Mouse (Mus musculus) cerebral cortex, adult 2 months (tissue): Measurements from ENCODE around the gene Gm49601.

Experiments
- WGBS: fragments of 180-500 bp; shearing (Covaris S2); methylation state at CpG from one replicate; pipeline ENCODE4 v1.1.7; 2018; 5-methylcytosine and 5-hydroxymethylcytosine counted together

Gm49601 gene

GRCm38 (mm10) chr16:18608226-18608625, 18.0 kb downstream of the Gm49601 start:
- whole genome bisulfite sequencing, result 36% methylated on average over 11 of the region's 11 CpGs

- 92% methylated on average over 5 of the region's 5 CpGs for WGBS
These were observed 20.5 kb downstream of the Gm49601 start for GRCm38 (mm10) chr16:18605705-18606104.

- 80% methylated on average over 8 of the region's 8 CpGs for WGBS
These were observed 21.9 kb downstream of the Gm49601 start for GRCm38 (mm10) chr16:18604267-18604701.

GRCm38 (mm10) chr16:18601447-18601846, 24.8 kb downstream of the Gm49601 start:
- WGBS, result 86% methylated on average over 7 of the region's 7 CpGs

GRCm38 (mm10) chr16:18598006-18598405, 28.2 kb downstream of the Gm49601 start:
- WGBS, result 95% methylated on average over 3 of the region's 3 CpGs

GRCm38 (mm10) chr16:18596255-18596654, 30.0 kb downstream of the Gm49601 start:
- WGBS, result 64% methylated on average over 5 of the region's 5 CpGs

- 82% methylated on average over 2 of the region's 2 CpGs for WGBS
These were observed 32.3 kb downstream of the Gm49601 start for GRCm38 (mm10) chr16:18593930-18594329.

- WGBS, result 9% methylated on average over 59 of the region's 59 CpGs
These were observed 34.9 kb downstream of the Gm49601 start for GRCm38 (mm10) chr16:18591047-18592018.

- 15% methylated on average over 48 of the region's 48 CpGs for WGBS
These were observed 36.1 kb downstream of the Gm49601 start, which contains the start of gene Tbx1 for GRCm38 (mm10) chr16:18589804-18590790. Gene Tbx1 (minus strand): TSS chr16:18590671.

- whole genome bisulfite sequencing, result 76% methylated on average over 9 of the region's 9 CpGs
These were observed 37.1 kb downstream of the Gm49601 start for GRCm38 (mm10) chr16:18589080-18589621.

- WGBS, result 41% methylated on average over 31 of the region's 31 CpGs
These were observed 37.5 kb downstream of the Gm49601 start for GRCm38 (mm10) chr16:18588738-18589055.

- 13% methylated on average over 57 of the region's 57 CpGs for WGBS
These were observed 38.1 kb downstream of the Gm49601 start for GRCm38 (mm10) chr16:18587847-18588737.

GRCm38 (mm10) chr16:18586906-18587546, 39.2 kb downstream of the Gm49601 start:
- 3% methylated on average over 50 of the region's 62 CpGs for WGBS

GRCm38 (mm10) chr16:18586076-18586905, 39.9 kb downstream of the Gm49601 start:
- WGBS, result 12% methylated on average over 83 of the region's 83 CpGs

- WGBS, result 66% methylated on average over 10 of the region's 10 CpGs
These were observed 40.6 kb downstream of the Gm49601 start for GRCm38 (mm10) chr16:18585676-18586075.

- WGBS, result 85% methylated on average over 10 of the region's 10 CpGs
These were observed 41.2 kb downstream of the Gm49601 start for GRCm38 (mm10) chr16:18584901-18585510.

GRCm38 (mm10) chr16:18583673-18584357, 42.4 kb downstream of the Gm49601 start:
- 72% methylated on average over 10 of the region's 10 CpGs for WGBS

GRCm38 (mm10) chr16:18583169-18583568, 43.1 kb downstream of the Gm49601 start:
- WGBS, result 66% methylated on average over 10 of the region's 10 CpGs
